Mouse (Mus musculus): ENCODE data around the gene Fshb.

Fshb gene

GRCm38 (mm10) chr2:107059556-107059955, at the start of gene Fshb:
Gene Fshb (minus strand): TSS chr2:107059656.
- DNase-seq (ENCODE audit: low spot score) = no peak

DNA sequence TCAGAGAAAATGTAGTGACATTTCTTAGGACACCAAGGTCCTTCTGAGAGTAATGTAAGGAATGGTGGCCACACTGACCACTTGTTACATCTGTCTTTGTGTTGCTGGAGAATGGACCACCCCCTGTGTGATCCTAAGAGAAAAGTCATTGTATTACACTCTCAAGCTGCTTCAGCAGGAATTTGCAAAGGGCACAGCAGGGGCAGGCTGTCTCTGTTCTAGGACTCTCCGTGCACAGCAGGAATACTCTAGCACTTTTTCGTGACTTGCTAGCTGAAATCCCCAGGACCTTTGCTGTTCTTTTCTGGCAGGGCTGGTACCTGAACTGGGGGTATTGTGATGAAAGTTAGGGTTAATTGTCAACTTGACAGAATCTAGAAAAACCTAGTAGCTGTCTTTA, 24.8 kb upstream of the Fshb start:
- no peak for DNase-seq (ENCODE audit: low spot score)

DNA sequence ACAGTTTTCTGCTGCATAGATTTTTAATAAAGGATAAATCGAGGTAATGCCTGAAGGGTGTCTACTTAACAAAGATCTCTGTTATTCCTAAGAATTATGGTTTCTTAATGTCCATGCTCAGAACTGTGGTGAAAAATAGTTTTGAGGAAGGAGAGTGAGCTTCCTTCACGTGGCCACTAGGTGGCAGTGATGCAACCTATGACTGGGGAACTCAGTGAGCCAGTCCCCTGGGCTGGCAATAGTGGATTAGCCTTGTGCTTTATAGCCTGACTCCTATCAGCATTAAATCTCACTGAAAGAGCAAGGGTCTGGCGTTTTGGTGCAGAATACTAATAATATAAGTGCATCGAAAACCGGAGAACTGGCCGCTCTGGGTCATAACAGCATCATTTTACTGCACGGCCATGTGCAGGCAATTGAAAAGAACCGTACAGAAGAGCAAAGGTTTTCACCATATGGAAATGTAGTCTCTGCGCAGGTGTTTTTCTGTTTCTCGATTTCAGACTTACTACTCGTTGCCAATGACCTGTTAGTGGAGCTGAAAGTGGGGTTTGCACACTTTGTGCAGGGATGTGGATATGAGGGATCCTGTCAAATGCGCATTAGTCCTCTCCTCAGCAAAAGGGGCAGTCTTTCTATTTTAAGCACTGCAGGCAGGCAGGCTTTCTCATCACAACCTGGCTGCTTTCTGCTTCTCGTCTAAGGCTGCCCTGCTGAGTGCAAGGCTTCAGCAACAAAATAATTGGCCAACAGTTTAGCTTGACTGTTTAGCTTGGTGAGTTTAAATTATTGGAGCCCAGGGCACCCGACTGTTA, 23.8 kb upstream of the Fshb start:
- DNase-seq (ENCODE audit: low spot score) = no peak

DNA sequence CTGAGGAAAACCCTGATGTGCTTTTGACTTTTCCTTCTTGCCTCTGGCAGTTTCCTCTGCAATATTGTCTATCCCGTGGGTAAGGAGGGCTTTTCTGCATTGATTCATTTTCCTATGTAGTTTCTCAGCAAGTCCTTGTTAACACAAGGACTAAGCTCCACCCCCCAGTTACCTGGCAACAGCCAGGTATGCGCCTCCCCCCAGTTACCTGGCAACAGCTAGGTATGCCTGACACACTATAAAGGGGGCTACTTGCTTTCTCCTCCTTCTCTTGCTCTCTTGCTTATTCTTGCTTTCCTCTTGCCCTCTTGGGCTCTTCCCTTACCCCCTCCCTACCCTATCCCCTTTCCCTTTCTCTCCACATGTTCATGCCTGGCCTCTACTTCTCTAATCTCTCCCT, 3.8 kb upstream of the Fshb start:
- no peak for DNase-seq (ENCODE audit: low spot score)

DNA sequence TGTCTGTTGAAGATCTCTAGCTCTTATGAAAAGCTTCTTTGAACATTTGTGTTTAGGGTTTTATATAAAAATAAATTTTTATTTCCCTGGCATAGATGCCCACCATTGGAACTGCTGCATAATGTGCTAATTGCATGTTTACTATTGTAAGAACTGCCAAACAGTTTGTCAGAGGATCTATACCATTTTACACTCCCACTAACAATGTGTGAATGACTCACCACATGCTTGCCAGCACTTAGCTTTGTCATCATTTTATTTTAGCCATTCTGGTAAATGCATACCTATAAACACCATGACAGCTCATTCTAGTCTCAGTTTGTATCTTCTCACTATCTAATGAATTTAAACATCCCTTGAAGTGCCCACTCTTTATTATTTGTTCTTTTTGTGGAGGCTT, 13.5 kb downstream of the Fshb start:
- DNase-seq (ENCODE audit: low spot score) = no peak

DNA sequence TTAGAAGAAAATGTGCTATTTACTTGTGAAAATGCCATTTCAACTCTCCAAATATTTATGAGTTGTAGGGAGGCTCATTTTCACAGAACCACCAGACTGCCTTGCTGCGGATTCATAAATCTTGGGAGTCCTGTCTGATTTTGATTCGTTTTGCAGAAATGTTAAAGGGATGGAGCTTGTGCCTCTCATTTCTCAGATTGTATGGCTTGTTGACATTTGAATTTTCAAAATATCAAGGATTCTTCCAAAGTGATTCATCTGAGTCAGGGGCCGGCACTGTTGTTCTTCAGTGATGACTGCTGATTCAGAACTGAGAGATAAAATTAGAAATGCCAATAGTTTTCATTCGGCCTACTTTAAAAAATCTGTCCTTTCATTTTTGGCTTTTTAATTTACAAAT, 18.6 kb downstream of the Fshb start:
- DNase-seq (ENCODE audit: low spot score) = no peak

GRCm38 (mm10) chr2:107035980-107036379, 23.5 kb downstream of the Fshb start:
- no peak for DNase-seq (ENCODE audit: low spot score)

GRCm38 (mm10) chr2:107024694-107025093, 34.8 kb downstream of the Fshb start:
- no peak for DNase-seq (ENCODE audit: low spot score)

GRCm38 (mm10) chr2:107022713-107023112, 36.7 kb downstream of the Fshb start:
- DNase-seq (ENCODE audit: low spot score) = no peak

DNA sequence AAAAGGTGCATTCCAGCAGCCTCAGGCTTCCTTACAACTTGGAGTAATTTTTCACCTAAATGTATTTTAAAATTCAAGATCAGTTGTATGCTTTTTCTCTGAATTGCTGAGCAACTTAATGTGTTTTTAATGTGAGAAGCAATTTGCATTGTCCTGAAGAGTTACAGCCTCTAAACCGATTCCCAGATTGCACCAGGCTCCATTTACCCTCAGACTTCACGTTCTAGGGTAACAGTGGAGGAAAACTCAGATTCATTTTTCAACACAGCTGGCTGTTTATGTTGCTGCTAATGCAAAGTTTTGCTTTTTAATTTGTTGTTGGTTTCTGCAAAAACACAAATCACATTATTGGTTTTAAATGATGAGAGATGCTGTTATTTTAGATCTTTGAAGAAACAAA, 40.1 kb downstream of the Fshb start:
- DNase-seq (ENCODE audit: low spot score) = no peak

DNA sequence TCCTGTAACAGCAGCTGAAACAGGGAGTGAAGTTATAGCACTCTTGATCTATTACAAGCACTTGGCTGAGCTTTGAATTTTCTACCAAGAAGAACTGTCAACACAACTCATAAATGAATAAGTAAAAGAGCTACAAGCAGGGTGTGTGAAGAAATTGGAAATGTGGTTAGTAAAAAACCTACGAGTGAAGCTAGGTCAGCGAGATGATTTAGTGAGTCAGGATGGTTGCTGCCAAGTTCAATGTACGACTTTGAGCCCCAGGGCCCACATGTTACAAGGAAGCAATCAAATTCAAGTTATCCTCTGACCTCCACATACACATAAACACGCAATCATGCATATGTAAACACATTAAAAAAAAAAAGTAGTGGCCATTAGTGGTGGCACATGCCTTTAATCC, 46.3 kb downstream of the Fshb start:
- DNase-seq (ENCODE audit: low spot score) = no peak

DNA sequence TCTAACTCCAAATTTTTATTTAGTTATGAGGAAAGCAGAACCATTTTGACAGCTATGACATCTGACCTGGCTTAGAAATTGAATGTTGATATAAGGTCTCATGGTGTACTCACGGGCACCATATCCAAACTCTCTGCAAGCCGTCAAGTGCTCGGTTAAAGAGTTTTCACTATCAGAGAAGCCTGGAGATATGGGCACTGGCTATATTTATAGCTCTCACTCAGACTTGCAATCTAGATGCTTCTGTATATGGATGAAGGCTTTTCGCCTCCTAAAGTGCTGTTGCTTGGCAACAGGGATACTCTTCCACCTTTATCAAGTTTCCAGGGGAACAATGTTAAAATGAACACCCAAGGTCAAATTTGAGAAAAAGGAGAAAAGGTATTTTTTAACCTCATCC, 47.1 kb downstream of the Fshb start:
- DNase-seq (ENCODE audit: low spot score) = no peak

- DNase-seq (ENCODE audit: low spot score) = no peak
Measured at GRCm38 (mm10) chr2:107010160-107010559, 49.3 kb downstream of the Fshb start.

DNA sequence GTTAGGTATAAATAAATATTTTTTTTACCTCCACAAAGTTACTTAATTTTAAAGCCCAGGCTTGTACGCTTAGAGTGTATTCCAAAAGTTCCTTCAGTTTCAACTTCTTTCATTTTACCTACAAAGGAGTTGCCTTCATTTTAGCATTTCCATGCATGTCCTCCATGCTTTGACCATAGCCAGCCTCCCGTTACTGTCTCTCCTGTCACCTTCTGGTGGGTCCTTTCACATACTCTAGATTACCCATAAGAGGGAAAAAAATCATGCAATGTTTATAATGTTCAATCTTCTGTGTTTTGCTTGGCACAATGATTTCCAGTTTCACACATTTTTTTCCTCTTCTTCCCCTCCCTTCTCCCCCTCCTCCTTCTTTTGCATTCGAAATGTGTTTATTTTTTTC, 53.1 kb downstream of the Fshb start:
- no peak for DNase-seq (ENCODE audit: low spot score)

All from ovary, postnatal 10 days (tissue).